Mouse (Mus musculus): ENCODE data around the gene Plppr5.

The Plppr5 gene

GRCm38 (mm10) chr3:117696350-117696749 lies 121.7 kb downstream of the Plppr5 start:
- DNase-seq (ENCODE audit: inconsistent ontology term) = no peak

DNA sequence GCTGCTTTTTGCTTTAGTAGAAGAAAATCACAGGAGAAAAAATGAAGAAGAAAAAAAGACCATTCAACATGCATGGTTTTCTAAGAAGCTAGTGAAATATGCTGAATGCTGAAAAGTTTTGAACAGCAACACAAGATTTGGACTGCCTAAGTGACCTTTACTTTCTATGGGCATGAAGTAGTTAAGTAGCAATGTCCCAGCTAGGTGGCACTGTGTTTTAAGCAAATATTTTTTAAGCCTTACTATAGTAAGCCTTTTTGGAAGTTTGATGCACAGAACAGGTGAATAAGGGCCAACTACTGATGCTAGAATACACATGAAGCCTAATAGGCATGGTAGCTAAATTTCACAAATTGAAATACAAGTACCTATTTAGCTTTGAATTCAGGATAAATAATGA lies 134.2 kb downstream of the Plppr5 start:
- DNase-seq (ENCODE audit: inconsistent ontology term) = no peak

- DNase-seq (ENCODE audit: inconsistent ontology term) = no peak
Measured at GRCm38 (mm10) chr3:117716534-117717280, 142.1 kb downstream of the Plppr5 start.

GRCm38 (mm10) chr3:117723390-117723789 lies 148.8 kb downstream of the Plppr5 start:
- DNase-seq (ENCODE audit: inconsistent ontology term) = no peak

DNA sequence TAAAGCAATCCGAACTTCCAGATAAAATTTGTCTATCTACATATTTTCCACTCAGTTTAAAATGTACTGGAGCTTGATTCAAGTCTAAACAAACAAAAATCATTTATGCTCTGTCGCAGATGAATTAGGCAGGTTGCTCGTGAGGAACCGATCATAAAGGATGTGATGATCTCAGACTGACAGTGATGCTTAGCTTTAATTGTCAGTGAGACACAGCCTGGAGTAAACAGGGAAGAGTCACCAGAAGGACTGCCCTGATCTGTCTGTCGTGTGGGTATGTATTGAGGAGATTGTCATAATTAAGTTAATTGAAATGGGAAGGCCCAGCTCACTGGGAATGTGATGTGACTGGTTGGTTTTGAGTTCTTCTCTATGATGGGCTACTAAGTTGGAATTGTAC lies 149.9 kb downstream of the Plppr5 start:
- DNase-seq (ENCODE audit: inconsistent ontology term) = peak; percentile 45

DNA sequence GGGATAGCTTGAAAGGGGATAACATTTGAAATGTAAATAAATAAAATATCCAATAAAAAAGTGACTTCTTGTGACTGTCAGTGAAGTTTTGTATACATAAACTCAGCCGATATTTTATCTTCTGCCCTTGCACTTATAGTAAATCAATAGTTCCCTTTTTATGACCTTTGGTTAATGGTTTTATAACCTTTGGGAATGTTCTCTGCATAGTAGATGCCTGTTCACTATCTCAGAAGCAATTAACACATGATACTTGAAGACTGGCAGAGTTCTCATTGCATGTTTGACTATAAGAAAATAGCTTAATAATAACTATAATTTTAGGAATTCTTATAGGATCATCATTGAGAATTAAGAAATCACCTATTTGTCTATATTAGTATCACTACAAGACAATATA lies 150.9 kb downstream of the Plppr5 start:
- no peak for DNase-seq (ENCODE audit: inconsistent ontology term)

- no peak for DNase-seq (ENCODE audit: inconsistent ontology term)
Measured at GRCm38 (mm10) chr3:117728136-117728535, 153.5 kb downstream of the Plppr5 start.

- DNase-seq (ENCODE audit: inconsistent ontology term) = no peak
Measured at GRCm38 (mm10) chr3:117729121-117730072, 154.8 kb downstream of the Plppr5 start.

- DNase-seq (ENCODE audit: inconsistent ontology term) = peak; percentile 50
Measured at GRCm38 (mm10) chr3:117731545-117731944, 156.9 kb downstream of the Plppr5 start.

DNA sequence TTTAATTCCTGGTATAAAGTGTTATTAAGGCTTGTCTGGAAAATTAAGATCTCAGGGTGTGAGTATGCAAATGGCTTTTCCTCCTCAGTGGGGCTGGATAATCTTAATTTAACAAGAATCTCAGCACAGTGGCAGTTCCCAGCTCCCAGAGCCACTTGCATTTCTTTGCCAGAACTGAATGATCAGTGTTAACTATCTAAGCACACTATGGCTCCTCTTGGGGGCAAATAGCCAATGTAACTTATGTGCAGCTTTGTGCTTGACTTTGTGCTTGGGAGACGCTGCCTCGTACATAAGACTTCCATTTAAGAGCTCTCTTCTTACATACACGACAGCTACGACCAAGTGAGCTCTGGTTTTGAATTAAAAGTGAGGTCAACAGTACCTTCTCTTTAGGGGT lies 158.0 kb downstream of the Plppr5 start:
- no peak for DNase-seq (ENCODE audit: inconsistent ontology term)
